Mouse (Mus musculus) forebrain, embryonic 14.5 days (tissue): ENCODE results near the gene 1700029P11Rik. TPM values are rescaled to one million over a fixed set of nuclear protein-coding genes. Genes with fewer than 3 reads are reported as not detected.
A peak's percentile ranks its signal among the peaks of the same experiment; 100 is the strongest.

Experiments used
- ATAC-seq: fragments of 200-750 bp; cut with Nextera tagmentation; 2 replicates; pipeline ENCODE4 v1.8.0; 2017; ENCODE audit warnings: mild to moderate bottlenecking, moderate library complexity
- DNase-seq: peaks from one replicate; pipeline ENCODE4 v3.0.0-alpha.2; 2015; ENCODE audit warnings: low spot score
- H3K27ac ChIP-seq: fragments of 300-500 bp; sonication (generic); 2 replicates; pipeline ENCODE4 v1.5.1; 2014; ENCODE audit warnings: low read depth, mild to moderate bottlenecking, control low read depth, low read length, moderate library complexity
- H3K27me3 ChIP-seq: fragments of 300-500 bp; sonication (generic); replicated peaks from 2 replicates; pipeline ENCODE4 v1.6.1; 2014; ENCODE audit warnings: low read length, control low read depth, mixed read lengths; ENCODE audit not compliant: control insufficient read depth, insufficient read depth
- H3K36me3 ChIP-seq: fragments of 300-500 bp; sonication (generic); 2 replicates; pipeline ENCODE4 v1.6.1; 2014; ENCODE audit warnings: low read length, control low read depth; ENCODE audit not compliant: control insufficient read depth, insufficient read depth
- H3K4me1 ChIP-seq: fragments of 300-500 bp; sonication (generic); 2 replicates; pipeline ENCODE4 v1.6.1; 2014; ENCODE audit warnings: antibody characterized with exemption, low read length, control low read depth; ENCODE audit not compliant: control insufficient read depth, insufficient read depth
- H3K4me2 ChIP-seq: fragments of 300-500 bp; sonication (generic); 2 replicates; pipeline ENCODE4 v1.6.1; 2014; ENCODE audit warnings: mild to moderate bottlenecking, control low read depth, low read length
- H3K4me3 ChIP-seq: fragments of 300-500 bp; sonication (generic); 2 replicates; pipeline ENCODE4 v1.5.1; 2014; ENCODE audit warnings: low read depth, low read length, control low read depth
- H3K9ac ChIP-seq: fragments of 300-500 bp; sonication (generic); 2 replicates; pipeline ENCODE4 v1.6.1; 2014; ENCODE audit warnings: mild to moderate bottlenecking, low read length, control low read depth, moderate library complexity
- H3K9me3 ChIP-seq: fragments of 300-500 bp; sonication (generic); replicated peaks from 2 replicates; pipeline ENCODE4 v1.6.1; 2016; ENCODE audit warnings: low read length, control low read depth, mixed read lengths; ENCODE audit not compliant: control insufficient read depth
- WGBS: fragments of 180-500 bp; shearing (Covaris S2); extraction: QIAGEN DNeasy Blood & Tissue Kit; methylation state at CpG from one replicate; pipeline ENCODE4 v1.1.7; 2014; 5-methylcytosine and 5-hydroxymethylcytosine counted together
- polyA plus RNA-seq: library from polyadenylated mRNA; unstranded; fragments of >200 nt; fragmentation: Nextera tagmentation; extraction: Ambion mirVana; gene quantifications from 2 replicates; pipeline ENCODE4 v1.2.1, GENCODE M21; 2014

Gene 1700029P11Rik
- polyA plus RNA-seq, 1 experiment from 2014 or later, result not detected

DNA sequence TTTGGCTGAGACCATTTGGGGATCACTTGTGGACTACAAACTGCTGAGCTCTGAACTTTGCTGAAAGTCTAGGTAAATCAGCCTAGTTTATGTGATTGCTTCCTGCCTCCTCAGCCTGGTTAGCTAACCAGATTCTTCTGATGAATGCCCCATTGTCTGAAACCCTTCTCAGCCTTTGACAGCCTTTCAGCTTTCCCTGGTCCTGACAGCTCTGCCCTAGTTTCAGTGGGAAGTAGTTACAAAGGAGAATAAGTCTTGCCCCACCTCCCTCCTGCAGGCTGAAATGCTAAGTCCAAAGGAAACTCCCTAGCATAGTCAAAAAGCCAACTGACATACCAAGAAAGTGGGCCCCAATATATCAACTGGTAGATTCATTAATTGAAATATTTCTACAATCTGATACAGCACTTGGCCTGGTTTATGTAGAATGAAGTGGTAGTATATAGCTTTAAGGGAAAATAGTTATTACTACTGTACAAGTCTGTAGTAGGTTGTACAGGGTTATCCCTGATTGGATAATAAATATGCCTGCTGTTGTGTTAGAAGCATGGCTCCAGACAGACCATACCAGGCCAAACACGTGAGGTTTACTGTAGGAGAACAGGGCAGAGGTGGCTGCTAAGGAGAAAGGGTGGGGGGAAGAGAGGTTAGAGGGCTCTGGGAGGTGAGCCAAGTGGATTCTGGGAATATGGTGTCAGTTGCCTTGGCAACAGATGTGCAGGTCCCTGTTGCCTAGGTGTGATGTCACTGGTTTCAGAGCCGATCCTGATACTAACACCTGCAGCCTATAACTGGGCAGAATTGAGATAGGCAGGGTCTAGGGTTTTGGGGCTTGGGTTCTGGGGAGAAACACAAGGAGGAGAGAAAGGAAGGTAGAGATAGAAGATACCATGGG, 5.2 kb downstream of the 1700029P11Rik start:
- WGBS, result 28% methylated on average over 2 of the region's 2 CpGs
- DNase-seq (peak; percentile 62), ATAC-seq (peak; percentile 58; the same call in 1 of the 2 replicates)
- Histone ChIP-seq H3K27ac (peak overlapping the region; percentile 66; the same call in 1 of the 2 replicates), H3K9ac (no peak overlapping the region), H3K4me2 (no peak overlapping the region), H3K27me3 (no peaks in the 10 kb centered on the region), H3K36me3 (no peaks in the 10 kb centered on the region), H3K9me3 (no peaks in the 10 kb centered on the region), H3K4me1 (peaks cover 10% of the 10 kb centered on the region; the same call in 1 of the 2 replicates), H3K4me3 (no peak overlapping the region)

DNA sequence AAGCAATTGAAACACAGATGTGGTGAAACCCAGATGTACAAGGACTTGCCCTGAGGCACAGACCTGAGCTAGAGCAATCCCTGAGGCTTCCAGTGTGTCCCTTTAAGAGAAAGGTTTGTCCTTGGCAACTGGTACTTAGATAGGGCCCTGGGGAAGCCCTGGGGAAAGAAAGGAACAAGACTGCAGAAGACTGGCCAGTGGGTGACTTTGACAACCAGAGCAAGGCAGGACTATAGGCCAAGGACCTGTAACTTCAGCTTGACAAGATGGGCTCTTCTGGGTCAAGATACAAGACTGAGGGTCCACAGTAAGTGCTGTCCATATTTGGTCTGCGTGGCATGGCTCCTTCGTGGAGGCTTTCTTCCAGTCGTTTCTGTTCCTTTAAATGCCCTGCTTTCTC, 7.3 kb downstream of the 1700029P11Rik start, which contains the start of gene Xrcc6:
Xrcc6 (plus strand) TSS at position 190 of the 400 bp plus-strand sequence.
- peaks cover 3% of the 10 kb centered on the region for H3K36me3 ChIP-seq
- H3K9ac ChIP-seq, result no peak within 1 kb of the TSS
- no peak for ATAC-seq
- peaks cover 10% of the 10 kb centered on the region; the same call in 1 of the 2 replicates for H3K4me1 ChIP-seq
- no peak within 1 kb of the TSS for H3K4me2 ChIP-seq
- 74% methylated on average over 3 of the region's 3 CpGs for WGBS
- H3K27ac ChIP-seq, result no peak within 1 kb of the TSS
- no peaks in the 10 kb centered on the region for H3K9me3 ChIP-seq
- no peak for DNase-seq
- no peaks in the 10 kb centered on the region for H3K27me3 ChIP-seq
- no peak within 1 kb of the TSS for H3K4me3 ChIP-seq

DNA sequence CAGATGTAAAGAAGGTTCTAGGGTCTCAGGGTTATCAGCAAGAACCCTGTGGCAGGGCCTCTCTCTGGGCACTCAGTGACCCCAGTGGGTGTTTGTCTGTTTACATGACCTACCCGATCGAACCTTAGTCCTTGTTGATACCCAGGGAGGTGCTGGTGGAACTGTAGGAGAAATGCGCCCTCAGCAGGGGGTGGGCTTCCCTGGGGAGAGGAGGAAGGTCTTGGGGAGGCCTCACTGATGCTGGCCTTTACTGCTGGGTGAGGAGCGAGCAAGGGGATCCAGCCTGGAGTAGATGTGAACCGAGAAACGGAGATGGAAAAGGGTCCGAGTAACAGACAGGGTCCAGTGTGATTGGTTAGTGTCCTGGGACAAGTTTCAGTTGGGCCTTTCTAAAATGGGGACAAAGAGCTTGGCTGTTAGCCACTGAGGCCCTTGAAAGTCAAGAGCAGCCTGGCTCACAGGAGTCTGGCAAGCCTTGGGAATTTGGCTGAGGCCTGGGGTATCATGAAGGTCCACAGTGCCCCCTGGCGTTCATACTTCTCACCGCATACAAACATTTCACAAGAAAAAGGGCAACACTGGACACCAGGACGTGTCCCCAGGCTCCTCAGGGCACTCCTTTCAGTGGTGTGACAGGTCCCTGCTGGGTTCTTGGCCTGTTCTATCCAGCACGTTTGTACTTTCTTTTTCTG, 9.2 kb downstream of the 1700029P11Rik start:
- Histone ChIP-seq H3K27ac (no peak overlapping the region), H3K27me3 (no peaks in the 10 kb centered on the region), H3K9ac (peak overlapping the region; percentile 25; the same call in 1 of the 2 replicates), H3K36me3 (peaks cover 21% of the 10 kb centered on the region), H3K4me3 (no peak overlapping the region), H3K4me2 (no peak overlapping the region), H3K9me3 (no peaks in the 10 kb centered on the region), H3K4me1 (peaks cover 10% of the 10 kb centered on the region; the same call in 1 of the 2 replicates)
- WGBS, result 39% methylated on average over 11 of the region's 11 CpGs
- ATAC-seq, result peak; percentile 73
- peak; percentile 95 for DNase-seq

DNA sequence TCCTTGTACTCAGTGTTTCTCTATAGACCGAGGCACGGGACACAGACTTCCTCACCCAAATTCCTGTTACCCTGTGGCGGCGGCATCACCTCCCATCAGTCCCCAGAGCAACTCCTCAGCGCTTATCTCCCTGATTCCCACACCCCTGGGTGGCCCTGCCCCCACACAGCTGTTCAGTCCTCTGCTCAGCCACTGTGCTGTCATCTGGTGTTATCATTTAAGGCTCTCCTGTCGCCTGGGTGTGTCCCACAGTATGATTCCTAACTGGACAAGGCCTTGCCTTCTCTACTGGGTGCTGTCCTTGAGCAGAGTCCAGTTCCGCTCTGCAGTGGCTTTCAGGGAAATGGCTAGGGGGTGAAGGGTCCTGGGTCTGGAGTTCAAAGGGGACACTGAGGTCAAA, 10.2 kb downstream of the 1700029P11Rik start:
- no peaks in the 10 kb centered on the region for H3K27me3 ChIP-seq
- no peak overlapping the region for H3K9ac ChIP-seq
- H3K4me3 ChIP-seq, result no peak overlapping the region
- H3K4me1 ChIP-seq, result peaks cover 3% of the 10 kb centered on the region; the same call in 1 of the 2 replicates
- DNase-seq (no peak), ATAC-seq (no peak)
- H3K9me3 ChIP-seq, result no peaks in the 10 kb centered on the region
- 51% methylated on average over 7 of the region's 7 CpGs for WGBS
- H3K36me3 ChIP-seq, result peaks cover 31% of the 10 kb centered on the region
- H3K4me2 ChIP-seq, result no peak overlapping the region
- no peak overlapping the region for H3K27ac ChIP-seq

DNA sequence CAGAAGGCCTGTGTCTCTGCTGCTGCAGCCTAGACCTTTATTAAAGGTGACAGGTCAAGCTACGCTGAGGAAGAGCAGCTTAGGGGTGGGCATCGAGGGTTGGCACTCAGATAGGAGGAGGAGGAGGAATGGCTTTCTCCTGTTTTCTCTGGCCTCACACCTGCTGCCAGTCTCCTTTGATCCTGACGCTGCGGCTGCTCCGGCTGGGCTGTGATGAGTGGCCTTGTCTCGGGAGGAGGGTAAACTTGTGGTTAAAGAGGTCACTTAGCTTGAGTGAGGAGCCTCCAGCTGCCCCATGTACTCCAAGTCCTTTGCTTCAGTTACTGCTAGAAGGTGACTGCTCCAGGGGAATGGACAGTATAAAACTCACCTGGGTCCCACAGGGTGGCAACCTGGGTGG, 13.7 kb downstream of the 1700029P11Rik start:
- Histone ChIP-seq H3K9me3 (no peaks in the 10 kb centered on the region), H3K4me2 (no peak overlapping the region), H3K36me3 (peaks cover 64% of the 10 kb centered on the region), H3K4me3 (no peak overlapping the region), H3K27me3 (no peaks in the 10 kb centered on the region), H3K9ac (no peak overlapping the region), H3K4me1 (no peaks in the 10 kb centered on the region), H3K27ac (no peak overlapping the region)
- ATAC-seq (no peak), DNase-seq (no peak)
- 94% methylated on average over 6 of the region's 6 CpGs for WGBS

DNA sequence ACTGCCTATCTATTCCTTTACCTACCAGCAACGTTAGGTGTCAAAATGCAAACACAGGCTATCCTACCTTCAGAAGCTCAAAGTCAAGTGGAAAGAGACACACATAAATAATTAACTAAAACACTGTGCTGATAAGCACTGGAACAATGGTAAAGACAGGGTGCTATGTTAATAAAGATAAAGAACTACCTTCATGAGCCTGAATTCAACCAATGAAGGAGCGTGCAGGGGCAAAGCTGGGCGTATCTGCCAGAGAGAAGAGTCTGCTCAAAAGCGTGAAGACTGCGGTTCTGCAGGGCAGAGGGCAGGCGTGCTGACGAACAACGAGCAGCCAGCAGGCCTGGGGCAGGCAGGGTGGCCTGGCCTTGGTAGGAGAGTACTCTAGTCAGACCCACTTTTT, 23.9 kb downstream of the 1700029P11Rik start:
- Histone ChIP-seq H3K27me3 (no peaks in the 10 kb centered on the region), H3K9ac (no peak overlapping the region), H3K27ac (no peak overlapping the region), H3K4me1 (no peaks in the 10 kb centered on the region), H3K9me3 (no peaks in the 10 kb centered on the region), H3K4me2 (no peak overlapping the region), H3K4me3 (no peak overlapping the region), H3K36me3 (peaks cover 21% of the 10 kb centered on the region)
- ATAC-seq, result no peak
- DNase-seq, result no peak
- WGBS, result 90% methylated on average over 8 of the region's 8 CpGs

DNA sequence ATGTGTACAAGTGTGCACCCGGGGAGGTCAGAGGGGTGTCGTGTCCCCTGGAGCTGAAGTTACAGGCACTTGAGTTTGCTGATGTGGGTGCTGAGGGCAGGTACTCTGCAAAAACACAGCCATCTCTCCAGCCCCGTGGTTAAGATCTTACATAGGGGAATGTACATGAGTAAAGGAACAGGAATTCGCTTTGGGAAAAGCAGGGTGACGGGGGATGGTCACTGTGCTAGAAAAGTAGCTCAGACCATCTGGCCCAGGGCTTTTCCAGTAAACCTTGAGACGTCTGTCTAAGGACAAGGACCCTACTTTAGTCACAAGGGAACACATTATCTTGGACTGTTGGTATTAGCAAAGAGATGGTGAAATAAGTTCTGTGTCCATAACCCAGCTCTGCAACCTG, 31.6 kb downstream of the 1700029P11Rik start:
- DNase-seq, result no peak
- 91% methylated on average over 6 of the region's 6 CpGs for WGBS
- Histone ChIP-seq H3K27me3 (no peaks in the 10 kb centered on the region), H3K9ac (no peak overlapping the region), H3K27ac (no peak overlapping the region), H3K4me3 (no peak overlapping the region), H3K36me3 (no peaks in the 10 kb centered on the region), H3K9me3 (no peaks in the 10 kb centered on the region), H3K4me2 (no peak overlapping the region), H3K4me1 (peaks cover 15% of the 10 kb centered on the region)
- no peak for ATAC-seq

DNA sequence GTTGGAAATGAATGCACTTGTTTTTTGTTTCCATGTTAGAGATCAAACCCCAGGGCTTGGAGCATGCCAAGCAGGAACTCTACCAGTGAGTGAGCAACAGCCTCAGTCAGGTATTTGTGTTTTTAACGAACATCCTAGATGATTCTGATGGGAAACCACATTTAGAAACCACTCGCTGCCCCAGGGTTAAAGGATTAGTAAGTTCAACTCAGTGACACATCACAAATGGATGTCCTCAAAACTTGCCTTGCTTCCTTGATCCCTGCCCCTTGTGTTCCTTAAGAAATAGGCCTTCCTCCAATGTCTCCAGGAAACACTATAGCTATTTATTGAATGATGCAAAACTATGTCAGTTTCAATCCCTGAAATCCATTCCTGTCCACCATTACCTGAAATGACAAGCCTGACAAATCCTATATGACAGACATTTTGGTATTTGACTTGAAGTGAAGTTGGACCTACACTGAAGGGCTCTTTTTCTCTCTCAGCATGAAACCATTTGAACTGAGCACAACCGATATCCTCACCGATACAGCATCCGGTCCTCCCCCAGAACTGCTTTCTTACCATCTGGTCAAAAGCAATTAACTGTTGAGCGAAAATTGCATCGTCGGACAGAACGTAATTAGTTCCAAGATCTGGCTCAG, 34.5 kb downstream of the 1700029P11Rik start:
- ATAC-seq (no peak), DNase-seq (no peak)
- Histone ChIP-seq H3K4me3 (peak overlapping the region; percentile 95), H3K4me2 (peak overlapping the region; percentile 93), H3K36me3 (peaks cover 10% of the 10 kb centered on the region), H3K27me3 (no peaks in the 10 kb centered on the region), H3K9me3 (no peaks in the 10 kb centered on the region), H3K27ac (no peak overlapping the region), H3K9ac (peak overlapping the region; percentile 90), H3K4me1 (peaks cover 15% of the 10 kb centered on the region)
- WGBS, result 14% methylated on average over 9 of the region's 9 CpGs
